Mouse (Mus musculus): ENCODE results near the gene Raly.

- TF ChIP-seq GATA1 (IDR thresholded peaks at IDR 0.05; ENCODE audit: borderline replicate concordance, low read length): no peak
- TF ChIP-seq FLI1 (IDR thresholded peaks at IDR 0.05; ENCODE audit: low read length): no peak
Measured at GRCm38 (mm10) chr2:154818599-154818998, 27.7 kb downstream of the Raly start.

Measured in megakaryocyte, embryonic 14.5 days (primary cell).